Mouse (Mus musculus) CD8-positive naive resting alpha-beta T cell, adult 2 months (primary cell): ENCODE measurements around the gene Ptgr1.

ENCODE experiments used
- DNase-seq, 2 experiments: peaks; one replicate each; pipeline ENCODE4 v3.0.0; 2022; ENCODE audit warnings: low read depth in 2 of 2, low spot score in 2 of 2

Ptgr1 gene

GRCm38 (mm10) chr4:58990609-58991434 lies 3.9 kb upstream of the Ptgr1 start:
- DNase-seq = no peak

- DNase-seq = no peak
Observed at GRCm38 (mm10) chr4:58989303-58989898, 2.5 kb upstream of the Ptgr1 start.

- DNase-seq = peak; percentile 82 to 90
Observed at GRCm38 (mm10) chr4:58985157-58985648, 1.7 kb downstream of the Ptgr1 start.

- DNase-seq = no peak
Observed at GRCm38 (mm10) chr4:58982806-58983205, 4.1 kb downstream of the Ptgr1 start.

- no peak for DNase-seq
Observed at GRCm38 (mm10) chr4:58981421-58981820, 5.5 kb downstream of the Ptgr1 start.

GRCm38 (mm10) chr4:58975711-58976110 lies 11.2 kb downstream of the Ptgr1 start:
- DNase-seq = no peak

GRCm38 (mm10) chr4:58970678-58971077 lies 16.2 kb downstream of the Ptgr1 start:
- no peak for DNase-seq

- DNase-seq = no peak
Observed at GRCm38 (mm10) chr4:58965136-58965535, 21.8 kb downstream of the Ptgr1 start.

- DNase-seq = no peak
Observed at GRCm38 (mm10) chr4:58963271-58963670, 23.6 kb downstream of the Ptgr1 start.

- DNase-seq = no peak
Observed at GRCm38 (mm10) chr4:58961719-58962118, 25.2 kb downstream of the Ptgr1 start.

GRCm38 (mm10) chr4:58952630-58953029 lies 34.3 kb downstream of the Ptgr1 start:
- DNase-seq = no peak

GRCm38 (mm10) chr4:58948391-58948790 lies 38.5 kb downstream of the Ptgr1 start:
- DNase-seq = no peak

GRCm38 (mm10) chr4:58944695-58945094 lies 42.2 kb downstream of the Ptgr1 start:
- no peak for DNase-seq

- DNase-seq = no peak
Observed at GRCm38 (mm10) chr4:58944206-58944553, 42.7 kb downstream of the Ptgr1 start.

- peak; percentile 14 to 37 for DNase-seq
Observed at GRCm38 (mm10) chr4:58943420-58944205, 43.3 kb downstream of the Ptgr1 start, which contains the start of gene Zkscan16. Gene Zkscan16 (plus strand): TSS chr4:58943628.

- DNase-seq = no peak
Observed at GRCm38 (mm10) chr4:58942942-58943341, 44.0 kb downstream of the Ptgr1 start.

- no peak for DNase-seq
Observed at GRCm38 (mm10) chr4:58941638-58942037, 45.3 kb downstream of the Ptgr1 start.

GRCm38 (mm10) chr4:58935846-58936245 lies 51.1 kb downstream of the Ptgr1 start:
- no peak for DNase-seq

- DNase-seq = peak; percentile 7 to 28
Observed at GRCm38 (mm10) chr4:58934746-58935476, 52.0 kb downstream of the Ptgr1 start.

GRCm38 (mm10) chr4:58934308-58934707 lies 52.6 kb downstream of the Ptgr1 start:
- DNase-seq = no peak

- DNase-seq = no peak
Observed at GRCm38 (mm10) chr4:58932541-58932940, 54.4 kb downstream of the Ptgr1 start.
